Mouse (Mus musculus): ENCODE data around the gene Hoxd12.
A peak's percentile ranks its signal among the peaks of the same experiment; 100 is the strongest.

Gene Hoxd12

GRCm38 (mm10) chr2:74696442-74697335 is 21.9 kb downstream of the Hoxd12 start:
- DNase-seq = no peak

GRCm38 (mm10) chr2:74697567-74698121 is 22.8 kb downstream of the Hoxd12 start, which contains the start of gene Hoxd9:
TSS of gene Hoxd9 (plus strand) at chr2:74697727.
- no peak for DNase-seq

- no peak for DNase-seq
Measured at GRCm38 (mm10) chr2:74698201-74699052, 23.6 kb downstream of the Hoxd12 start.

- DNase-seq = no peak
Measured at GRCm38 (mm10) chr2:74699053-74699430, 24.2 kb downstream of the Hoxd12 start.

GRCm38 (mm10) chr2:74699664-74700545 is 25.1 kb downstream of the Hoxd12 start:
- DNase-seq = no peak

GRCm38 (mm10) chr2:74700546-74701112 is 25.8 kb downstream of the Hoxd12 start:
- DNase-seq = no peak

- peak; percentile 81 for DNase-seq
Measured at GRCm38 (mm10) chr2:74701949-74702819, 27.4 kb downstream of the Hoxd12 start.

- DNase-seq = no peak
Measured at GRCm38 (mm10) chr2:74702820-74703219, 28.0 kb downstream of the Hoxd12 start.

GRCm38 (mm10) chr2:74703317-74703716 is 28.5 kb downstream of the Hoxd12 start:
- no peak for DNase-seq

GRCm38 (mm10) chr2:74703720-74704392 is 29.0 kb downstream of the Hoxd12 start:
- no peak for DNase-seq

- DNase-seq = peak; percentile 35
Measured at GRCm38 (mm10) chr2:74704393-74704998, 29.7 kb downstream of the Hoxd12 start, which contains the start of gene Hoxd8. TSS of gene Hoxd8 (plus strand) at chr2:74704615.

- no peak for DNase-seq
Measured at GRCm38 (mm10) chr2:74704999-74705466, 30.2 kb downstream of the Hoxd12 start.

- DNase-seq = no peak
Measured at GRCm38 (mm10) chr2:74705467-74706089, 30.8 kb downstream of the Hoxd12 start.

GRCm38 (mm10) chr2:74706393-74706960 is 31.7 kb downstream of the Hoxd12 start:
- no peak for DNase-seq

- no peak for DNase-seq
Measured at GRCm38 (mm10) chr2:74707599-74707998, 32.8 kb downstream of the Hoxd12 start.

GRCm38 (mm10) chr2:74708676-74709075 is 33.9 kb downstream of the Hoxd12 start:
- no peak for DNase-seq

GRCm38 (mm10) chr2:74709465-74710419 is 34.9 kb downstream of the Hoxd12 start:
- no peak for DNase-seq
